Mouse (Mus musculus): ENCODE measurements around the gene Bcl9l.

GRCm38 (mm10) chr9:44523686-44524085 is 41.1 kb downstream of the Bcl9l start:
- TF ChIP-seq CTCF (IDR thresholded peaks at IDR 0.05; ENCODE audit: extremely low read depth, insufficient read depth, insufficient read length, insufficient replicate concordance) (no peak), POLR2A (IDR thresholded peaks at IDR 0.05; ENCODE audit: low read depth, low read length) (no peak)

All from spleen, adult 2 months (tissue).